Mouse (Mus musculus) heart, embryonic 11.5 days (tissue): ENCODE measurements around the gene Tcte2. TPM values are rescaled to one million over a fixed set of nuclear protein-coding genes. Genes with fewer than 3 reads are reported as not detected.

Experiments used
- ATAC-seq: fragments of 200-750 bp; cut with Nextera tagmentation; replicated peaks from 2 replicates; pipeline ENCODE4 v1.8.0; 2017; ENCODE audit warnings: moderate library complexity; ENCODE audit not compliant: insufficient number of reproducible peaks, low FRiP score, low TSS enrichment
- H3K27ac ChIP-seq: fragments of 300-500 bp; sonication (generic); 2 replicates; pipeline ENCODE4 v1.5.1; 2014; ENCODE audit warnings: mild to moderate bottlenecking, low read depth, low read length
- H3K27me3 ChIP-seq: fragments of 300-500 bp; sonication (generic); 2 replicates; pipeline ENCODE4 v1.6.1; 2014; ENCODE audit warnings: mild to moderate bottlenecking, low read length, mixed read lengths; ENCODE audit not compliant: control insufficient read depth, insufficient read depth
- H3K36me3 ChIP-seq: fragments of 300-500 bp; sonication (generic); 2 replicates; pipeline ENCODE4 v1.6.1; 2014; ENCODE audit warnings: mild to moderate bottlenecking, low read length, moderate library complexity, mixed read lengths; ENCODE audit not compliant: control insufficient read depth, insufficient read depth
- H3K4me1 ChIP-seq: fragments of 300-500 bp; sonication (generic); 2 replicates; pipeline ENCODE4 v1.6.1; 2014; ENCODE audit warnings: low read length; ENCODE audit not compliant: control insufficient read depth, insufficient read depth
- H3K4me2 ChIP-seq: fragments of 300-500 bp; sonication (generic); 2 replicates; pipeline ENCODE4 v1.6.1; 2014; ENCODE audit warnings: mild to moderate bottlenecking, moderate library complexity
- H3K4me3 ChIP-seq: fragments of 300-500 bp; sonication (generic); 2 replicates; pipeline ENCODE4 v1.5.1; 2014; ENCODE audit warnings: low read depth, low read length
- H3K9ac ChIP-seq: fragments of 300-500 bp; sonication (generic); 2 replicates; pipeline ENCODE4 v1.6.1; 2014; ENCODE audit warnings: mild to moderate bottlenecking, low read depth, low read length, moderate library complexity
- H3K9me3 ChIP-seq: fragments of 300-500 bp; sonication (generic); replicated peaks from 2 replicates; pipeline ENCODE4 v1.6.1; 2016; ENCODE audit warnings: low read length; ENCODE audit not compliant: control insufficient read depth
- WGBS: fragments of 180-500 bp; shearing (Covaris S2); extraction: QIAGEN DNeasy Blood & Tissue Kit; methylation state at CpG from one replicate; pipeline ENCODE4 v1.1.7; 2014; ENCODE audit not compliant: insufficient replicate concordance; 5-methylcytosine and 5-hydroxymethylcytosine counted together
- polyA plus RNA-seq: library from polyadenylated mRNA; unstranded; fragments of >200 nt; fragmentation: Nextera tagmentation; extraction: Ambion mirVana; gene quantifications from 2 replicates; pipeline ENCODE4 v1.2.1, GENCODE M21; 2014

Tcte2 gene
- polyA plus RNA-seq, 1 experiment from 2014 or later, result 5.5 TPM

- Histone ChIP-seq H3K4me1 (peaks cover 53% of the 10 kb centered on the region), H3K27me3 (no peaks in the 10 kb centered on the region), H3K9ac (no peak overlapping the region), H3K36me3 (no peaks in the 10 kb centered on the region), H3K9me3 (no peaks in the 10 kb centered on the region), H3K4me2 (no peak overlapping the region), H3K4me3 (no peak overlapping the region), H3K27ac (0 out of 2 replicates have a peak overlapping the region, but pooled peaks have one; percentile 15)
- no peak for ATAC-seq
- 55% methylated on average over 6 of the region's 6 CpGs for WGBS
Measured at GRCm38 (mm10) chr17:13737336-13737735, 24.3 kb downstream of the Tcte2 start.

DNA sequence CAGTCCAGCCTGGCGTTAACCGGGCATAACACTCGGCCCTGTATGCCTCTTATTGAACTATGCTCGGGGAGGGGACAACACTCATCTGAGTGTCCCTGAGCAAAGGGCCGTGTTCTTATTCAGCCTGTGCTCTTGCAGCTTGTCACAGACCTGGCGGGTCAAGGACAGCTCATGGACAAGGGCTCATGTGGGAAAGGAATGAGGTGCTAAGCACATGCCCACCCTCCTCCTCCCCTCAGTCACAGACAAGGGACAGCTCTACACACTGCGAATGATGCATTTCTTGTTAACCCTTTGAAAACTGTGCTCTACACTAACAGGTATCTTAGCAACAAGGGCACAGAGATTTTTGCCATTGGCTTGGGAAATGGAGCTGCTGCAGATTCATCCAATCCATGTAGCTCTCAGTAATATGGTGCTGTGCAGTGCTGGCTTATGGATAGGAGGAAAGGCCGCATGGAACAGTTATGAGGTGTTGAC lies 25.8 kb downstream of the Tcte2 start:
- H3K4me2 ChIP-seq, result no peak overlapping the region
- peak overlapping the region; percentile 29 for H3K27ac ChIP-seq
- no peak overlapping the region for H3K4me3 ChIP-seq
- no peaks in the 10 kb centered on the region for H3K9me3 ChIP-seq
- no peak overlapping the region for H3K9ac ChIP-seq
- no peaks in the 10 kb centered on the region for H3K27me3 ChIP-seq
- ATAC-seq, result peak; percentile 55; the same call in 1 of the 2 replicates
- no peaks in the 10 kb centered on the region for H3K36me3 ChIP-seq
- 45% methylated on average over 8 of the region's 8 CpGs for WGBS
- H3K4me1 ChIP-seq, result peaks cover 43% of the 10 kb centered on the region

DNA sequence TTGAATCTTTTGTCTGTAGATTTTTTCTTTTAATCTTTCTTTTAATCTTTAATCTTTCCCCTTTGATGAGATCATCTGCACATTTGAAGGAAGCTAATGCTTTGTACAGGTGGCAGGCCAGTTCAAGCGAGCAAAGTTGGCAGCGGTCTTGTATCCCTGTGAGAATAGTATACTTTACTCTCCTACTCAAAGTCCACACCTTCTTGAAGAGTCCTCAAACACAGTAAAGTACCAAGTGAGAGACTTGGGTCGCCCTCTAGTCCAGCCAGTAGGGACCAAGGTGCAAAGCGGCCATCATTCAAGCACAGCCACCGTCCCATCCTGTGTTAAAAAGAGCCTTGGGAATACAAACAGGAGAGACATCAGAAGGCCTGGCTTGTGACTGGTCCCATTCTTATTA lies 26.6 kb downstream of the Tcte2 start:
- no peaks in the 10 kb centered on the region for H3K9me3 ChIP-seq
- no peak overlapping the region for H3K9ac ChIP-seq
- no peak overlapping the region for H3K4me3 ChIP-seq
- WGBS, result 77% methylated on average over 5 of the region's 5 CpGs
- no peaks in the 10 kb centered on the region for H3K27me3 ChIP-seq
- no peak overlapping the region for H3K27ac ChIP-seq
- ATAC-seq, result no peak
- H3K4me1 ChIP-seq, result peaks cover 38% of the 10 kb centered on the region
- H3K4me2 ChIP-seq, result no peak overlapping the region
- H3K36me3 ChIP-seq, result no peaks in the 10 kb centered on the region

- 87% methylated on average over 5 of the region's 5 CpGs for WGBS
- Histone ChIP-seq H3K4me1 (peaks cover 38% of the 10 kb centered on the region), H3K9me3 (no peaks in the 10 kb centered on the region), H3K36me3 (no peaks in the 10 kb centered on the region), H3K4me3 (no peak overlapping the region), H3K4me2 (no peak overlapping the region), H3K9ac (no peak overlapping the region), H3K27ac (no peak overlapping the region), H3K27me3 (no peaks in the 10 kb centered on the region)
- ATAC-seq, result no peak
Measured at GRCm38 (mm10) chr17:13733971-13734370, 27.7 kb downstream of the Tcte2 start.

GRCm38 (mm10) chr17:13732685-13733084 lies 28.9 kb downstream of the Tcte2 start:
- Histone ChIP-seq H3K36me3 (no peaks in the 10 kb centered on the region), H3K27ac (peak overlapping the region; percentile 64), H3K4me2 (peak overlapping the region; percentile 49), H3K27me3 (no peaks in the 10 kb centered on the region), H3K9ac (peak overlapping the region; percentile 46; the same call in 1 of the 2 replicates), H3K9me3 (no peaks in the 10 kb centered on the region), H3K4me3 (no peak overlapping the region), H3K4me1 (peaks cover 31% of the 10 kb centered on the region)
- WGBS, result 15% methylated on average over 8 of the region's 8 CpGs
- ATAC-seq, result no peak

GRCm38 (mm10) chr17:13731727-13732112 lies 29.9 kb downstream of the Tcte2 start:
- ATAC-seq, result no peak
- Histone ChIP-seq H3K9me3 (no peaks in the 10 kb centered on the region), H3K4me2 (no peak overlapping the region), H3K4me1 (peaks cover 24% of the 10 kb centered on the region), H3K27ac (no peak overlapping the region), H3K9ac (no peak overlapping the region), H3K4me3 (no peak overlapping the region), H3K27me3 (no peaks in the 10 kb centered on the region), H3K36me3 (no peaks in the 10 kb centered on the region)
- 67% methylated on average over 4 of the region's 4 CpGs for WGBS

DNA sequence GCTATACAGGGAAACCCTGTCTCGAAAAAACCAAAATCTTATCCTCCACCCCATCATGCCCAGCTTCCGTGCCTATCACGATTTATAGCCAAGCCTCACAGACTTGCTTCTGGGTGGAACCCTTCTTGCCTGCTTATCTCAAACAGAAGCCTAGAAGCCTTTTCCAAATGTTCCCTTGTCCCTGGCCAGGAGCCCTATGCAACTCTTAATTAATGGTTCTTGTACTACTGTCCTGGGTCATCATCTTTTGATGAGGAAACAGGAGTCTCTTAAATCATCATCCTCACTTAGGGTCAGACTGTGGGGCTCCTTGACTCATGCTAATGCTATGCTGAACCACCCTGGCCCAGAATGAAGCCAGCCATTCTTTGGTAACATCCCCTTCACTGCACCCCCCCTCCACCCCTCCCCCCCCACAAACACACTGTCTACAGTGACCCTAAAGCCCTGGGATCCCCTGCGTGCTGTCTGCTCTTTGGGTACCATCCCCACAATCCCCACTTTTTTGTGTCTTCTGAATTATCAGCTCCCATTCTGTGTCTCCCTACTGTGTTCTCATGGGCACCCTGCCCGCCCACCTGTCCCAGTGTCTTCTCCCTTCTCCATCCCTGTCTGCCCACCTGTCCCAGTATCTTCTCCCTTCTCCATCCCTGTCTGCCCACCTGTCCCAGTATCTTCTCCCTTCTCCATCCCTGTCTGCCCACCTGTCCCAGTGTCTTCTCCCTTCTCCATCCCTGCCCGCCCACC lies 30.5 kb downstream of the Tcte2 start:
- Histone ChIP-seq H3K27ac (no peak overlapping the region), H3K9me3 (no peaks in the 10 kb centered on the region), H3K4me3 (no peak overlapping the region), H3K4me2 (no peak overlapping the region), H3K36me3 (no peaks in the 10 kb centered on the region), H3K27me3 (no peaks in the 10 kb centered on the region), H3K9ac (no peak overlapping the region), H3K4me1 (peaks cover 22% of the 10 kb centered on the region)
- 80% methylated on average over 6 of the region's 6 CpGs for WGBS
- no peak for ATAC-seq

DNA sequence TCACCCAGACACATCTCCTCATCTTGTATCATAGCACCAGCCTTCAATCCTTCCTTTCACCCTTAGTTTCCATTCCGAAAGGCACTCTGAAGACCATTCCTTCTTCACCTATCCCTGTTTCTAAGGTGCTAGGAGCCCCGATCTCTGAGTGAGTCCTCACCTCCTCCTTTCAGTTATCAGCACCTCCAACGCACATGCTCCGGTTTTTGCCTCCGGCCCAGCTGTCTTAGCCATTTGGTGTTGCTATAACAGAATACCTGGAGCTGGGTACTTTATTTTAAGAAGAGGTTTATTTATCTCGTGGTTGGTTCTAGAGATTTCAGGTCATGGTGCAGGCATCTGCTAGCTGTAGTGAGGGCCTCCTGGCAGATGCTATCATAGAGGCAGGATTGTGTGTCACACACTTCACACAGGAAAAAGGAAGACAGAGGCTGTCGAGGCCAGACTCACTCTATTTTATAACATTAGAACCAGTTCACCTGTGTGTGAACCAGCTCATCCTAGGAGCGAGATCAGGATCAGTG lies 34.7 kb downstream of the Tcte2 start:
- H3K4me2 ChIP-seq, result no peak overlapping the region
- no peak for ATAC-seq
- H3K4me3 ChIP-seq, result no peak overlapping the region
- no peaks in the 10 kb centered on the region for H3K27me3 ChIP-seq
- H3K36me3 ChIP-seq, result no peaks in the 10 kb centered on the region
- H3K9me3 ChIP-seq, result no peaks in the 10 kb centered on the region
- H3K27ac ChIP-seq, result no peak overlapping the region
- no peak overlapping the region for H3K9ac ChIP-seq
- peaks cover 6% of the 10 kb centered on the region; the same call in 1 of the 2 replicates for H3K4me1 ChIP-seq
- WGBS, result 80% methylated on average over 8 of the region's 8 CpGs
